Mouse (Mus musculus) Muller cell, postnatal 12 days (primary cell): ENCODE results near the gene Fbxo7.

Source experiments
- DNase-seq: peaks from one replicate; pipeline ENCODE4 v3.0.0-alpha.2; 2015; ENCODE audit errors: inconsistent ontology term

Gene Fbxo7

DNA sequence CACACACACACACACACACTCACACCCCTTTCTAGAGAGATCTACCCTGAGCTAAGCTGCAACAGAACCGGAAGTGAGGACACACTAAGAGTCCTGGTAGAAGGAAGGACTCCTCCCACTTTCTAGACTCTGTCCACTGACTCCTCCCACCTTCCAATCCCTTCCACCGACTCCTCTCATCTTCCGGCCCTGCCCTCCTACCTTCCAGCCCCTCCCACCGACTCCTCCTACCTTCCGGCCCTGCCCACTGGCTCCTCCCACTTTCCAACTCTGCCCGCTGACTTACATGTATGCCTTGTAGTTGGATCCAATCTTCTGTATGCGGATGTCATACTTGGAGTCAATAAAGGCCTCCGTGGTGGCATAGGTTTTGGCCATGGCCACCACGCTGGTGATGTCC lies 58.1 kb downstream of the Fbxo7 start:
- DNase-seq, result no peak

DNA sequence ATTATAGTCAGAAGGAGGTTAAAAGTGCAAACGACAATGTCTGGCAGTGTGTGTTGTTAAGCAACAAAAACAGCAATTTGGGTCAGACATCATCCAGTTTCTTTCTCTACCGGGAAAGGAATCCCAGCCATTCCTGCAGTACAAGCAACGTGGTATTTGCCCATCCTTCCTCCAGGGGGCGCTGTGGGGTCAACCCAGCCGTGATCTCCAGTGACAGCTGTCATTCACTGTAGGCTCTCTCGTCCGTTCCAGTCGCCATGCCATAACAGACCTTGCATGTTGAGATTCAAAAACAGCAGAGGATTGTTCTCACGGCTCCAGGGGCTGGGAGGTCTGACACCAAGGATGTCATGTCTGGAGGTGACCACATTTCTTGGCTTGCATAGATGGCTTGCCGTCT lies 70.1 kb downstream of the Fbxo7 start:
- DNase-seq, result peak; percentile 52

DNA sequence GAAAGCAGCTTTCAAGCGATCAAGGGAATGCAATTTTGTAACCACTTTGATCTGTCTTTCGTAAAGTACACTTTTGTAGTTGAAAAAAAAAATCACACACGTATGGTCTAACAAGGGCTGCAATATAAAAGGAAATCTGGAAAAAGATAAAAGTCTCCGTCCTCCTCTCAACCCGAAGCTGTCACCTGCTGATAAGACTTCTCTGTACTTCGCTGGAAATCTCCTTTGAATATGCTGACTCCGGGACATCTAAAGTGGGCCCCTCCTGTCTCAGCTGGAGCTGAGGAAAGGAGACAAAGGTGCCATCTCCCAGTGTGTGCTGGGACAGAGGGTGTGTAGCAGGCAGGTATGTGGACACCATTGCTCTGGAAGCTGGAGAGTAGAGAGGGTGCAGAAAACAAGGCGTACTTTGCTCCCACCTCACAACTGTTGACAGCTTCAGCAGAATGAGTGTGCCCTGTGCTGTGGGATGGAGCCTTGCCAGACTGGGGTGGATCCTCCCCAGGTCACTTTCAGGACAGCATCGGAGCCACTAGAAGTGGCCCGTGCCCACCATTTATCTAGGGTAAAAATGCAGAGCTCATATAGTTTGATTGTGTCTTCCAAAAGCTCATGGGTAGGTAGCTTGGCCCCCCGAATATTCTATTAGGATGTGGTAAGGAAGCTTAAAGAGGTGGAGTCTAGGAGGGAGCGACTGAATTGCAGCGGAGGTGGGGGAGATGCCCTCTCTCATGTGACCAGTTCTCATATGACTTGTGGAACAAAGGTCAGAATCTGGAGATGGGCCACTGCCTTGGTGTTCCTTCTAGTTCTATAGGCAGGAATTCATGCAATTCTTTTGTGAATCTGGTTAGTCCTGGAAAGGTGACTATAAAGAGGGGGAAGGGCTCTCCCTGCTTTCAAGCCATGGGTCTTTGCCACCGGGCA lies 71.6 kb downstream of the Fbxo7 start:
- DNase-seq, result no peak

DNA sequence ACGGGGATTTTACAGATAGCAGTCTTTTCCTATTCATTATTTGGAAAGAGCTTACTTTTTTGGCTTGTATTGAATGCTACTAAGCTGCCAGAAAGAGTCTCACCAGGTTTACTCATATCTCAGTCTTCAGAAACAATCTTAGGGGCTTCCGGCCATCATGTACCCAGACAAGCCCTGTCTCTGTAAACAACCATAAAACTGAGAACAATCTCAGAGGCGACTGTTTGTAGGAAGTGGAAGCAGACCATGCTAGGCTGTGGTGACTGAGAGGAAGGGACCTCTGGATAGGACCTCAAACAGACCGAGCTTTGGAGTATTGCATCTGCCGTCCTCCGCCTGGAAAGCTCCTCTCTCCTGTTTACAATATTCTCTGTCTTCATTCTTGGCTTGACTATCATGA lies 76.6 kb downstream of the Fbxo7 start:
- DNase-seq, result no peak

DNA sequence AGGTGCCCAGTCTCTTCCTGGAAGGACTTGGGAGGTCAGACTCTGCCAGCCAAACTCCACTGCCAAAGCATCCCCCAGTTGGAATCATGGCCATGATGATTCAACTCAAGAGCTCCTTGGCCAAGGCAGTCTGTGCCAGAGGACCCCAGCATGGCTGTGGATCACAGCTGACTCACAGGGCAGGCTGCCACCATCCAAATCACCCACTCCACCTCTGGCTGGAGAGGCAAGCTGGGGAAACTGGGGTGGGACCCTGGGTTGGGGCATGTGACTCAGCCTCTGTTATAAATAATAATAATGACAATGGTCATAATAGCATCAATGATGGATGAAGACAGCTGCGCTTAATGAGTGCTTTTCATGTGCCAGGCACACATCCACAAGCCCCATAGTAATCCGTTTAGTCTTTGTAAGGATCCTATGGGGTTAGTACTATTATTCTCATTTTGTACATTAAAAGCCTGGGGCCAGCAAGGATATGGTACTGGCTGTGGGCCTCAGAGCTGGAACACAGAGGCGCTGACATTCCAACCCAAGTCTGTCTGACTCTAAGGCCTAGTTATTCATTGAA lies 78.6 kb downstream of the Fbxo7 start:
- DNase-seq, result peak; percentile 96
